Mouse (Mus musculus) kidney, embryonic 15.5 days (tissue): ENCODE measurements around the gene Mbd3. TPM values are rescaled to one million over a fixed set of nuclear protein-coding genes. Genes with fewer than 3 reads are reported as not detected.
A peak's percentile ranks its signal among the peaks of the same experiment; 100 is the strongest.
"Not testable (repeated sequence)": the region's sequence is repeated elsewhere in the genome, so short reads cannot be mapped to it uniquely, and the experiment has no call there.

Experiments used
- ATAC-seq: fragments of 200-750 bp; cut with Nextera tagmentation; replicated peaks from 2 replicates; pipeline ENCODE4 v1.8.0; 2017; ENCODE audit warnings: moderate TSS enrichment; ENCODE audit not compliant: low FRiP score
- H3K27ac ChIP-seq: fragments of 300-500 bp; sonication (generic); 2 replicates; pipeline ENCODE4 v1.5.1; 2015; ENCODE audit warnings: mild to moderate bottlenecking, inconsistent platforms
- H3K27me3 ChIP-seq: fragments of 300-500 bp; sonication (generic); 2 replicates; pipeline ENCODE4 v1.6.1; 2015; ENCODE audit warnings: inconsistent platforms
- H3K36me3 ChIP-seq: fragments of 300-500 bp; sonication (generic); 2 replicates; pipeline ENCODE4 v1.6.1; 2015; ENCODE audit warnings: inconsistent platforms
- H3K4me1 ChIP-seq: fragments of 300-500 bp; sonication (generic); 2 replicates; pipeline ENCODE4 v1.6.1; 2015; ENCODE audit warnings: inconsistent platforms
- H3K4me2 ChIP-seq: fragments of 300-500 bp; sonication (generic); 2 replicates; pipeline ENCODE4 v1.6.1; 2015; ENCODE audit warnings: moderate library complexity, mild to moderate bottlenecking, inconsistent platforms
- H3K4me3 ChIP-seq: fragments of 300-500 bp; sonication (generic); replicated peaks from 2 replicates; pipeline ENCODE4 v1.5.1; 2015; ENCODE audit warnings: mild to moderate bottlenecking, inconsistent platforms
- H3K9ac ChIP-seq: fragments of 300-500 bp; sonication (generic); 2 replicates; pipeline ENCODE4 v1.6.1; 2015; ENCODE audit warnings: mild to moderate bottlenecking, inconsistent platforms
- H3K9me3 ChIP-seq: fragments of 300-500 bp; sonication (generic); replicated peaks from 2 replicates; pipeline ENCODE4 v1.6.1; 2016; ENCODE audit warnings: inconsistent platforms
- WGBS: fragments of 180-500 bp; shearing (Covaris S2); methylation state at CpG from one replicate; pipeline ENCODE4 v1.1.7; 2015; ENCODE audit warnings: mixed read lengths; 5-methylcytosine and 5-hydroxymethylcytosine counted together
- polyA plus RNA-seq: library from polyadenylated mRNA; unstranded; fragments of >200 nt; fragmentation: Nextera tagmentation; extraction: Ambion mirVana; gene quantifications from 2 replicates; pipeline ENCODE4 v1.2.1, GENCODE M21; 2015

Mbd3 gene
- polyA plus RNA-seq, 1 experiment from 2014 or later, result 283 TPM

DNA sequence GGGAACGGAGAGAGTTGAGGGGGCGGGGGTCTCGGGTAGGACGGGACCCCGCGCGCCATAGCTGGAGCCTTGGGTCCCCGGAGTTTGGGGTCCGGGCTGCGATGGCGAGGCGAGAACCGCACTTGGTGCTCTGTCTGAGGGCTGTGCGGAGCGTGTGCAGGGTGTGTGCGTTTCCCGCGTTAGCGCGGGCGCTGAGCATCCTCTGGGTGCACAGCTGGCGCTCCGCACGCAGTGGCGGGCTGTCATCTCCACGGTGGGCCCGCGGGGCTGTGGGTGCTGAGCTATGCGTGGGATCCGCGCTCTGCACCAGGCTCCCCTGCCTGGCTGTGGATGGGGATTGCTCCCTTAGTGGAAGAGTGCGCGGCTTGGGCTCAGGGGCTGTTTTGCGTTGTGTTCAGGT is 42.6 kb downstream of the Mbd3 start:
- H3K27me3 ChIP-seq, result peaks cover 94% of the 10 kb centered on the region
- H3K4me2 ChIP-seq, result peak overlapping the region; percentile 65
- no peaks in the 10 kb centered on the region for H3K36me3 ChIP-seq
- WGBS, result 1% methylated on average over 34 of the region's 34 CpGs
- no peaks in the 10 kb centered on the region for H3K9me3 ChIP-seq
- H3K27ac ChIP-seq, result no peak overlapping the region
- H3K9ac ChIP-seq, result peak overlapping the region; percentile 15
- peaks cover 41% of the 10 kb centered on the region for H3K4me1 ChIP-seq
- ATAC-seq, result no peak
- peak overlapping the region; percentile 37 for H3K4me3 ChIP-seq

DNA sequence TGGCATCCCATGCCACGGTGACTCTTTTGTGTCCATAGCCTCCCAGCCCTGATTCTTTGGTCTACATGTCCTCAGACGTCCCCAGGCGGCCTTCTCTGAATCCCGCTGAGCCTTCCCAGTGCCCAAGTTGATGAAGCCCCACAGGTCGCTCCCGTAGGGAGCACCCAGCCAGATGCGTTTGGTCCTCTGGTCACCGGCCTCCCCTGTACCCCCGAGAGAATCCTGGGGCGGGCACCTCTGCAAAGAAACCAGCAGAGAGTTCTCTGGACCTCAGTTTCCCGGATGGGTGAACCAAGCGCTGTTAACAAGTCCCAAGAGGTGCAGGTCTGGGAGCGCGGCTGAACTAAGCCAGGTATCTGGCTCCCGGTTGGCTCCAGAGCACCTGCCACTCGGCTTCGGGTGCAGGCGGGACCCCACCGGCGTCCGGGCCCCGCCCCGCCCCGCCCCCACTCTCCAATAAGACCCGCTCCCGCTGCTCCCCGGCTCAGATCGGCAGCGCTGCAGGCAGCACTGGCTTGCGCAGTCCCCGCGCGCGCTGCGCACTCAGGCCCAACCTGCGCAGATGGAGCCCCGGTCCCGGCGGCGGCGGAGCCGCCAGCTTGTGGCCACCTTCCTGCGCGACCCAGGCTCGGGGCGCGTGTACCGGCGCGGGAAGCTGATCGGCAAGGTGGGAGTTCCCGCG is 43.2 kb downstream of the Mbd3 start, which contains the start of gene Plk5:
TSS of gene Plk5 (plus strand) at position 459 of the 682 bp plus-strand sequence.
- H3K36me3 ChIP-seq, result no peaks in the 10 kb centered on the region
- no peak for ATAC-seq
- peak within 1 kb of the TSS; percentile 65 for H3K4me2 ChIP-seq
- peak within 1 kb of the TSS; percentile 37 for H3K4me3 ChIP-seq
- no peaks in the 10 kb centered on the region for H3K9me3 ChIP-seq
- H3K9ac ChIP-seq, result peak within 1 kb of the TSS; percentile 15
- H3K27me3 ChIP-seq, result peaks cover 100% of the 10 kb centered on the region
- 2% methylated on average over 53 of the region's 53 CpGs for WGBS
- peaks cover 41% of the 10 kb centered on the region for H3K4me1 ChIP-seq
- H3K27ac ChIP-seq, result no peak within 1 kb of the TSS

DNA sequence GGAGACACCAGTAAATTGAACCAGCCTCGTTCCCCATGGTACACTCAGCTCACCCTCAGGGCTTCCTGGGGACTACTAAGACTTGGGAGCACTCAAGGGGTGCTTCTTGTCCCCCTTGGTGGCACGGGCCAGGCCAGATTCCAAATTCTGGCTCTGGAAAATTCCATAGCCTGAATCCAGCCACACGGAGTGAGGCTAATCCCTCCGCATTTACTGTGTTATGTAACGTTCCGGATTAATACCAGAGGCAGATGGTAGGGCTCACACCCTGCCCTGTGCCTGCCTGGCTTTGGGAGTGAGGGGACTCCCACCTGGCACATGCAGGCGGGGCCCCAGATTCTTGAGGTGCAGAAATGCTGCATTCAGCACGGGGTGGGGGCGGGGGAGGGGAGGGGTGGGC is 43.9 kb downstream of the Mbd3 start:
- Histone ChIP-seq H3K4me3 (no peak overlapping the region), H3K27me3 (peaks cover 100% of the 10 kb centered on the region), H3K9ac (no peak overlapping the region), H3K4me1 (peaks cover 41% of the 10 kb centered on the region), H3K27ac (no peak overlapping the region), H3K4me2 (no peak overlapping the region), H3K9me3 (no peaks in the 10 kb centered on the region), H3K36me3 (no peaks in the 10 kb centered on the region)
- 13% methylated on average over 9 of the region's 9 CpGs for WGBS
- no peak for ATAC-seq

DNA sequence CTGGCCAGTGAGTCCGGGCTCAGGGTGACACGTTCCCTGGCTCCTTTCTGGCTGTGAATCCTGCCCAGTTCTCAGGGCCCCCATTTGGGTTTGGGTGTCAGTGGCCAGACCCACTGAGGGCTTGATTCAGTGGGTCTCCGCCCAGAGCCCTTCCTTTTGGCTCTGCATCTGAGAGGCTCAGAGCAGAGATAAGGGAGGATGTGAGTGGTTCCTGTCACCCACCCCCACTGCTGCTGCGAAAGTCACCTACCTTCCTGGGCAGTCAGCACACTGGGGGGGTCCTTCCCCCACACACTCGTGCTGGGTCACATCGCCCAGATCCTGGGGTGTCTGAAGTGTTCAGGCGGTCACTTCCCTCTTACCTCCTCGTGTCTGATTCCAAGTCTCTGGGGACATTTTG is 46.6 kb downstream of the Mbd3 start:
- no peak for ATAC-seq
- H3K9me3 ChIP-seq, result no peaks in the 10 kb centered on the region
- peaks cover 100% of the 10 kb centered on the region for H3K27me3 ChIP-seq
- H3K4me2 ChIP-seq, result no peak overlapping the region
- no peak overlapping the region for H3K27ac ChIP-seq
- H3K9ac ChIP-seq, result no peak overlapping the region
- WGBS, result 47% methylated on average over 8 of the region's 8 CpGs
- no peak overlapping the region for H3K4me3 ChIP-seq
- peaks cover 51% of the 10 kb centered on the region for H3K4me1 ChIP-seq
- no peaks in the 10 kb centered on the region for H3K36me3 ChIP-seq

DNA sequence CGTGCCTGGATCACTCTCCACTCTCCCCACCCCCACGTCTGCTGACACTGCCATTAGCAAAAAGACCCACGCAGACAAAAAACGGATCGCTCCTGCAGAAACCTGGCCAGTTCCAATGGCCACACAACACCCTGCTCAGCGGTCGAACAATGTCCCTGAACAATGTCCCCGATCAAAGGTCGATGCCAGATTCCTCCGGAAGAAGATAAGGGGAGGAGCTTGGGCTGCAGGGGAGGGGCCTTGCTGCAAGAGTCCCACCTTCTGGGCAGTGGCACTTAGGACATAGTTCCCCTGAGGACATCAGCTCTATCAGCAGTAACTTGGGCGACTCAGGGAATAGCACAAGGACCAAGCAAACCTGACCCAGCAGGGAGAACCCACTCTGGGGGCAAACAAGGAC is 47.5 kb downstream of the Mbd3 start:
- H3K27me3 ChIP-seq, result peaks cover 100% of the 10 kb centered on the region
- no peaks in the 10 kb centered on the region for H3K9me3 ChIP-seq
- peaks cover 48% of the 10 kb centered on the region for H3K4me1 ChIP-seq
- no peak for ATAC-seq
- no peaks in the 10 kb centered on the region for H3K36me3 ChIP-seq
- no peak overlapping the region for H3K4me2 ChIP-seq
- 28% methylated on average over 11 of the region's 11 CpGs for whole genome bisulfite sequencing
- H3K4me3 ChIP-seq, result no peak overlapping the region
- no peak overlapping the region for H3K9ac ChIP-seq
- H3K27ac ChIP-seq, result no peak overlapping the region

DNA sequence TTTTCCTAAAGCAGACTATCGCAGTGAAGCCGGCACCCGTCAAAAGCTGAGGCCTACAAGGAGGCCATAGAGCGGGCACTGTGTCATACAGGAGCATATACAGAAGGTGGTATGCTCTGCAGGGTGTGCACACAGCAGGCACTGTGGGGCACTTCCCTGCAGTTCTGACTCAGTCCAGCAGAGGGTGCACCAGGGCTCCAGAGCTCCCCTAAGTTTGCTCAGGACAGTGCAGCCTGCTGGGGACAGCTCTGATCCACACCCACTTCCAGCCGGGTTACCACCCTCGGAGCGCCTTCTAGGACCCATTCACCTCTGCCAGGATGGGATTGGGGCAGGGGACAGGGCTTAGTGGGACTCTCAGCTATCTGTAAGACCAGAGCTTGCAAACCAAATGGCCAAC is 49.1 kb downstream of the Mbd3 start:
- ATAC-seq, result peak; percentile 87
- H3K36me3 ChIP-seq, result no peaks in the 10 kb centered on the region
- no peaks in the 10 kb centered on the region for H3K9me3 ChIP-seq
- no peak overlapping the region for H3K27ac ChIP-seq
- peaks cover 34% of the 10 kb centered on the region for H3K4me1 ChIP-seq
- no peak overlapping the region for H3K4me3 ChIP-seq
- peaks cover 100% of the 10 kb centered on the region for H3K27me3 ChIP-seq
- no peak overlapping the region for H3K4me2 ChIP-seq
- no peak overlapping the region for H3K9ac ChIP-seq
- 2% methylated on average over 7 of the region's 7 CpGs for WGBS

DNA sequence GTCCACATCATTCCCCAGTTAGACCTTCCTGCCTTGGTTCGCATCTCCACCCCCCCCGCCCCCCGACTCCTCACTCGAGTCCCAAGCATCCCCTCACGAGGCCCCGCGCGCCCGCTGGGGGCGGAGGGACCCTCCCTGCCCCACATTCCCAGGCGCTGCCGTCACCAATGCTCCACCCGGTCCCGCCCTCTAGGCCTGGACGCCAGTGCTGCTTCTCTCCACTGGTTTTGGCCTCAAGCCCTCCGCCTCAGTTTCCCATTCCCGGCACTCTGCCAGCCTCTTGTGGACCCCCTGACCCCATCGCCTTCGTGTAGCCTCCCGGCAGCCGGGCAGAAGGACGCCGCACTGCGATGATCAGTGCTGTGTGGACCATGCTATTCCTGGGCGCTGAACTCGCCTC is 50.4 kb downstream of the Mbd3 start:
- Histone ChIP-seq H3K36me3 (no peaks in the 10 kb centered on the region), H3K27ac (no peak overlapping the region), H3K4me2 (peak overlapping the region; percentile 55), H3K27me3 (peaks cover 100% of the 10 kb centered on the region), H3K4me3 (peak overlapping the region; percentile 31), H3K9me3 (no peaks in the 10 kb centered on the region), H3K9ac (no peak overlapping the region), H3K4me1 (peaks cover 45% of the 10 kb centered on the region)
- 11% methylated on average over 26 of the region's 26 CpGs for WGBS
- no peak for ATAC-seq

DNA sequence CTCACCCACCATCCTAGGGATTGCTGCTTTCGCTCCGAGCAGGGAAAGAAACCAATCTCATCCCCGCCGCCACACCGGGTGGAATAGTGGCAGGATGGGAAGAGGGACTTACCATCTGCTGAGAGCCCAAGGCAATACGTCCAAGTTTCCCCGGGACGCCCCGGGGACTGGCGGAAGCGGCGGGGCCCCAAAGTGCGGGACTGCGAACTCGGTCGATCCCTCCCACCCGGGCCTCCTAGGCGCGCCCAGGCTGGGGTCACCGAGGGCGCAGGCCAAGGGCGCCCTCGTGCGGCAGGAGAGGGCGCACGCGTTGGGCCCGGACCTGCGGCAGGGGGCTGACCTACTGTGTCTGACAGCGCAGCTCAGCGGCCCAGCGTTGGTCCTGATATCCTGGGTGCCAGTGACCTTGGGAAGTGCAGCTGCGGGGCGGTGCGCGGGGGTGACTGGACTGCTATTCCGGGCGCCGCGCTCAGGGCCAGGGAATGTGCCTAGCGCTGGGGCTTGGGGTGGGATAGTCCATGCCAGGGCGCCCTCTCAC is 51.0 kb downstream of the Mbd3 start, which contains the start of gene Adamtsl5:
TSS of gene Adamtsl5 (minus strand) at position 169 of the 538 bp plus-strand sequence.
- Histone ChIP-seq H3K9ac (0 out of 2 replicates have a peak within 1 kb of the TSS, but pooled peaks have one; percentile 7), H3K4me1 (peaks cover 51% of the 10 kb centered on the region), H3K4me2 (peak within 1 kb of the TSS; percentile 55), H3K4me3 (peak within 1 kb of the TSS; percentile 31), H3K27me3 (peaks cover 100% of the 10 kb centered on the region), H3K36me3 (no peaks in the 10 kb centered on the region), H3K27ac (no peak within 1 kb of the TSS), H3K9me3 (no peaks in the 10 kb centered on the region)
- no peak for ATAC-seq
- whole genome bisulfite sequencing, result under 1% methylated on average over 42 of the region's 42 CpGs

DNA sequence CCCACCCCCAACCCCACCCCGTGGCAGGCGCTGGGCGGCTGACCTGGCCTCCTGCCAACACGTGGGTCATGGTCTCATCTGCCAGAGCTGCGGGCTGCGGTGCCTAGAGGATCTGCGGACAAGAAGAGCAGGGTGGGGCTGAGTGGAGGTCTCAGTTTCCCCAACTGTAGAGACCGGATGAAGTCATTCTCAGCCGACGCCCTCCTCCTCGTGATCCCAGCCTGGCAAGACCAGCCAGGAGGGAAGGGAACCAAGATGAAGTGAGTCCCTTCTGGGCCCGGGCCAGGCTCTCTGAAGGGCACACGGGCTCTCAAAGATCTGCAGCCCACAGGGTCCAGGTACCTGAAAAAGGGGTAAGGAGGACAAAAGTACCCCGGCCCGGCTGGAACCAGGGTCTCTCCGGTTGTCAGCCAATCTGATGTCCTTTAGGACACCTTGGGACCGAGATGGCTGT is 51.8 kb downstream of the Mbd3 start:
- 11% methylated on average over 17 of the region's 17 CpGs for WGBS
- no peak for ATAC-seq
- Histone ChIP-seq H3K9me3 (no peaks in the 10 kb centered on the region), H3K4me2 (peak overlapping the region; percentile 55), H3K4me3 (peak overlapping the region; percentile 31), H3K36me3 (no peaks in the 10 kb centered on the region), H3K27me3 (peaks cover 100% of the 10 kb centered on the region), H3K9ac (0 out of 2 replicates have a peak overlapping the region, but pooled peaks have one; percentile 7), H3K4me1 (peaks cover 51% of the 10 kb centered on the region), H3K27ac (no peak overlapping the region)

DNA sequence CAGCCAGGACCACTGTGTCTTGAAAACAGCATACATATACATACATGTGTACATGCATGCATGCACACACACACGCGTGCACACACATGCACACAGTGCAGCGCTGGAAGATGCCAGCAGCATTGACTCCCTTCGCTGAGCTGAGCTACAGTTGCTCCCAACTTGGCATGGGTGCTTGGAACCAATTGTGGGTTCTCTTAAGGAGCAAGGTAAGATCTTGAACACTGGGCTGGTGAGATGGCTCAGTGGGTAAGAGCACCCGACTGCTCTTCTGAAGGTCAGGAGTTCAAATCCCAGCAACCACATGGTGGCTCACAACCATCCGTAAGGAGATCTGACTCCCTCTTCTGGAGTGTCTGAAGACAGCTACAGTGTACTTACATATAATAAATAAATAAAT is 53.4 kb downstream of the Mbd3 start:
- 80% methylated on average over 6 of the region's 6 CpGs for WGBS
- not testable (repeated sequence) for ATAC-seq

DNA sequence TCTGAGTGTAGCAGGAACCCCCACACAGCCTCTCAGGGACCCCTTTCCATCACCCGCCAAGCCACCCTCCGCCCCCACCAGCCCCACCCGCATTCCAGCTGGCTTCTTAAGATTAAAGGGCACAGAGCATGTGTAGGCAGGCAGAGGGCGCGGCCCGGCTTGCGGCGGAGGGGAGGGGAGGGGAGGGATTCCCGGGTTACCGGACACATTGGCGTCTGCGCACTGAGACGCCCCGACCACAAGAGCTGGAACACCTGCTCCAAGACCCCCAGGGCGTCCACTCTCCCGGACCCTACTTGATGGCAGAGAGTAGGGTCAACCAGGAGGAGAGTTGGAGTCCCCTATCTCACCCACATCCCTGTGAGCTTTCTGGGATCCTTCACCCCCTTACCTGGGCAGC is 54.2 kb downstream of the Mbd3 start:
- 2% methylated on average over 16 of the region's 16 CpGs for WGBS
- no peak overlapping the region; the same call in 1 of the 2 replicates for H3K4me3 ChIP-seq
- no peak for ATAC-seq
- H3K27ac ChIP-seq, result no peak overlapping the region
- peaks cover 73% of the 10 kb centered on the region for H3K4me1 ChIP-seq
- H3K4me2 ChIP-seq, result peak overlapping the region; percentile 23
- no peaks in the 10 kb centered on the region for H3K9me3 ChIP-seq
- no peaks in the 10 kb centered on the region for H3K36me3 ChIP-seq
- peaks cover 100% of the 10 kb centered on the region for H3K27me3 ChIP-seq
- no peak overlapping the region for H3K9ac ChIP-seq

More for the DNA sequence above, 53.4 kb downstream of the Mbd3 start:
- not testable (repeated sequence) for H3K4me3 ChIP-seq, H3K9ac ChIP-seq, H3K9me3 ChIP-seq, H3K36me3 ChIP-seq, H3K27ac ChIP-seq, H3K4me2 ChIP-seq
- Histone ChIP-seq H3K27me3 (peaks cover 100% of the 10 kb centered on the region), H3K4me1 (peaks cover 67% of the 10 kb centered on the region)

DNA sequence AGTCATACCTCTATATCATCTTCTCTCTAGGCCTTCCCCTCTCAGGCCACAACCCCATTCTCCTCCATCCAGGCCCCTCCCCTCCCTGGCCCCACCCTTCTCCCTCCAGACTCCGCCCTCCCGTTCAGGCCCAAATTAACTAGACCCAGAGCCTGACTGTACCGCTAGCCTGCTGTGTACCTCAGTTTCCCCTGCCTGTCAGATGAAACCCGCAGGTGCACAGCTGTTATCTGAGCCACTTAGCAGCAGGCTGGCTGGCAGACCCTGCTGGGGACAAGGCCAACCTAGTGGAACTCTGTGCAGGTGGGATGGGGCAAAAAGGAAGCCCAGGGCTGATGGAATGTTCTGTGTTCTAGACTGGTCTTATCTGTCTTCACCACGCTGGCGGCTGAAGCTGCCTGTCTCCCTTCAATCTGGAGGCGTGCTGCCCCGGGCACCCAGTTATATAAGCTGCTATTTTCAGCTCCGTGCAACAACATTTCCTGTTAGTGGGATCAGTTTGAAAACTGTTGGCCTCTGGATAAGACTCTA is 55.2 kb downstream of the Mbd3 start:
- 47% methylated on average over 9 of the region's 9 CpGs for WGBS
- H3K9me3 ChIP-seq, result no peaks in the 10 kb centered on the region
- ATAC-seq, result 0 out of 2 replicates have a peak, but pooled peaks have one; percentile 9
- H3K4me2 ChIP-seq, result no peak overlapping the region
- peaks cover 72% of the 10 kb centered on the region for H3K4me1 ChIP-seq
- H3K4me3 ChIP-seq, result no peak overlapping the region
- H3K27me3 ChIP-seq, result peaks cover 95% of the 10 kb centered on the region
- H3K9ac ChIP-seq, result no peak overlapping the region
- no peaks in the 10 kb centered on the region for H3K36me3 ChIP-seq
- no peak overlapping the region for H3K27ac ChIP-seq
